Mouse (Mus musculus) limb, embryonic 14.5 days (tissue): ENCODE measurements around the gene Prkag2. TPM values are rescaled to one million over a fixed set of nuclear protein-coding genes. Genes with fewer than 3 reads are reported as not detected.

Experiments used
- ATAC-seq: fragments of 200-750 bp; cut with Nextera tagmentation; 2 replicates; pipeline ENCODE4 v1.8.0; 2017; ENCODE audit warnings: low read depth, moderate number of reproducible peaks, moderate TSS enrichment; ENCODE audit not compliant: low FRiP score
- DNase-seq: peaks from one replicate; pipeline ENCODE4 v3.0.0-alpha.2; 2015; ENCODE audit warnings: low spot score
- H3K27ac ChIP-seq: fragments of 300-500 bp; sonication (generic); replicated peaks from 2 replicates; pipeline ENCODE4 v1.5.1; 2014; ENCODE audit warnings: low read depth, mild to moderate bottlenecking, low read length, moderate library complexity, mixed read lengths
- H3K27me3 ChIP-seq: fragments of 300-500 bp; sonication (generic); 2 replicates; pipeline ENCODE4 v1.6.1; 2014; ENCODE audit warnings: low read length, mixed read lengths; ENCODE audit not compliant: control insufficient read depth, insufficient read depth
- H3K36me3 ChIP-seq: fragments of 300-500 bp; sonication (generic); 2 replicates; pipeline ENCODE4 v1.6.1; 2014; ENCODE audit warnings: mild to moderate bottlenecking, low read length, moderate library complexity, mixed read lengths; ENCODE audit not compliant: control insufficient read depth, insufficient read depth
- H3K4me1 ChIP-seq: fragments of 300-500 bp; sonication (generic); 2 replicates; pipeline ENCODE4 v1.6.1; 2014; ENCODE audit warnings: antibody characterized with exemption, low read length, mixed read lengths; ENCODE audit not compliant: control insufficient read depth, insufficient read depth
- H3K4me2 ChIP-seq: fragments of 300-500 bp; sonication (generic); replicated peaks from 2 replicates; pipeline ENCODE4 v1.6.1; 2014; ENCODE audit warnings: low read depth, mild to moderate bottlenecking, low read length, moderate library complexity; ENCODE audit not compliant: severe bottlenecking
- H3K4me3 ChIP-seq: fragments of 300-500 bp; sonication (generic); replicated peaks from 2 replicates; pipeline ENCODE4 v1.5.1; 2014; ENCODE audit warnings: low read length
- H3K9ac ChIP-seq: fragments of 300-500 bp; sonication (generic); 2 replicates; pipeline ENCODE4 v1.6.1; 2014; ENCODE audit warnings: mild to moderate bottlenecking, low read depth, low read length, moderate library complexity; ENCODE audit not compliant: severe bottlenecking
- H3K9me3 ChIP-seq: fragments of 300-500 bp; sonication (generic); 2 replicates; pipeline ENCODE4 v1.6.1; 2016; ENCODE audit warnings: low read length; ENCODE audit not compliant: control insufficient read depth
- POLR2A ChIP-seq: fragments of 200-500 bp; IDR thresholded peaks from 2 replicates; pipeline ENCODE4 v1.8.0; 2012; ENCODE audit warnings: inconsistent platforms, mild to moderate bottlenecking, moderate library complexity, borderline replicate concordance; ENCODE audit not compliant: insufficient read depth, insufficient read length; ENCODE audit errors: extremely low read depth
- WGBS: fragments of 180-500 bp; shearing (Covaris S2); extraction: QIAGEN DNeasy Blood & Tissue Kit; methylation state at CpG from one replicate; pipeline ENCODE4 v1.1.7; 2014; 5-methylcytosine and 5-hydroxymethylcytosine counted together
- polyA plus RNA-seq, 2 experiments: library from polyadenylated mRNA; depleted of rRNA in 1 of 2; stranded (reverse) in 1 of 2; unstranded in 1 of 2; fragments of >200 nt; fragmentation: Nextera tagmentation in 1 of 2; extraction: Ambion mirVana in 1 of 2; gene quantifications; 2 replicates each; pipeline versions ENCODE4 v1.2.1 to v1.2.3; 2012 to 2014

Prkag2 gene
- polyA plus RNA-seq, 2 experiments: 21.3 to 32.6 TPM

- Histone ChIP-seq H3K36me3 (no peaks in the 10 kb centered on the region), H3K27me3 (no peaks in the 10 kb centered on the region), H3K9me3 (no peaks in the 10 kb centered on the region), H3K27ac (no peak overlapping the region), H3K4me1 (no peaks in the 10 kb centered on the region), H3K4me2 (no peak overlapping the region), H3K9ac (no peak overlapping the region), H3K4me3 (no peak overlapping the region)
- ATAC-seq (no peak), DNase-seq (no peak)
- WGBS: 90% methylated on average over 2 of the region's 2 CpGs
- TF ChIP-seq POLR2A: no peak
Observed at GRCm38 (mm10) chr5:25038827-25039226, 61.6 kb downstream of the Prkag2 start.

- no peaks in the 10 kb centered on the region for H3K4me1 ChIP-seq
- WGBS: 74% methylated on average over 3 of the region's 3 CpGs
- DNase-seq (no peak), ATAC-seq (no peak)
- no peaks in the 10 kb centered on the region for H3K36me3 ChIP-seq
- H3K4me3 ChIP-seq: no peak overlapping the region
- no peak overlapping the region for H3K9ac ChIP-seq
- no peak for TF ChIP-seq POLR2A
- no peaks in the 10 kb centered on the region for H3K9me3 ChIP-seq
- no peak overlapping the region for H3K4me2 ChIP-seq
- H3K27ac ChIP-seq: no peak overlapping the region
- no peaks in the 10 kb centered on the region for H3K27me3 ChIP-seq
Observed at GRCm38 (mm10) chr5:25035391-25035790, 65.1 kb downstream of the Prkag2 start.

- H3K27me3 ChIP-seq: no peaks in the 10 kb centered on the region
- H3K4me3 ChIP-seq: no peak overlapping the region
- H3K36me3 ChIP-seq: no peaks in the 10 kb centered on the region
- H3K9ac ChIP-seq: no peak overlapping the region
- no peak overlapping the region for H3K4me2 ChIP-seq
- ATAC-seq (no peak), DNase-seq (no peak)
- no peak for TF ChIP-seq POLR2A
- H3K4me1 ChIP-seq: 0 out of 2 replicates have a peak, but pooled peaks cover 2% of the 10 kb centered on the region
- 77% methylated on average over 4 of the region's 4 CpGs for WGBS
- H3K27ac ChIP-seq: no peak overlapping the region
- no peaks in the 10 kb centered on the region for H3K9me3 ChIP-seq
Observed at GRCm38 (mm10) chr5:25031456-25031856, 69.0 kb downstream of the Prkag2 start.

DNA sequence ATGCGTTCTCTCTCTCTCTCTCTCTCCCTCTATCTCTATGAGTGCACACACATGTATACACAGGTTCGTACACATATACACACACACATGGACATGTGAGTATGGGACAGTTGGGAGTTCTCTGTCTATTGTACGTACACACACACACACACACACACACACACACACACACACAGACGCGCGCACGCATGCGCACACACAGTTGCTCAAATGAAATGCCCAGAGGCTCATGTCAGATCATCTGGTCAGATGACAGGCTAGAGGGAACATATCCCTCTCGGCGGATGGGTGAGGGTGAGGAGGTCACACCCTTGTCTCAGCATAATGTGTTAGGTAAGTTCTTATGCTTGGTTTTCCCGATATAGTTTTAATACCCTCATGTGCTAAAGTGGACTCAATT is 69.4 kb downstream of the Prkag2 start:
- H3K27ac ChIP-seq: no peak overlapping the region
- H3K4me1 ChIP-seq: 0 out of 2 replicates have a peak, but pooled peaks cover 2% of the 10 kb centered on the region
- DNase-seq: no peak
- H3K9me3 ChIP-seq: no peaks in the 10 kb centered on the region
- H3K36me3 ChIP-seq: no peaks in the 10 kb centered on the region
- H3K4me3 ChIP-seq: no peak overlapping the region
- no peak overlapping the region for H3K9ac ChIP-seq
- ATAC-seq: no peak
- H3K4me2 ChIP-seq: no peak overlapping the region
- TF ChIP-seq POLR2A: no peak
- no peaks in the 10 kb centered on the region for H3K27me3 ChIP-seq
- WGBS: 81% methylated on average over 11 of the region's 11 CpGs

DNA sequence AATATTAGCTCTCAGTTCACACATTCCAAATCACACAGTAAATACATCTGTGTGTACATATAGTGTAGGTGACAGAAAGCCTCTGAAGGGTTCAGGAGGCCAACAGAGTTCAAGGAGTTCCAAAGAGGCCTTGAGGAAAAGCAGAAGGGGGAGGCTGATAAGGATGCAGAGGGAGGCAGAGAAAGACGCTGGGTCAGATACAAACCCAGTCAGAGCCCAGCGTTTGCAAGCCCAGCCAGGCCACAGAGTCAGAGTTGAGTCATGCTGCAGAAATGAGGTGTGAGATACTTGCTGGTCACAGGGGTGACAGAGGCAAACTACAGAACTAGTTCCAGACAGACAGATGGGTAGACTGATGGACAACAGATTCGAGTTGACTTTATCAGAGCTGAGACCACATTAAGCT is 70.2 kb downstream of the Prkag2 start:
- Histone ChIP-seq H3K4me2 (no peak overlapping the region), H3K36me3 (no peaks in the 10 kb centered on the region), H3K4me1 (0 out of 2 replicates have a peak, but pooled peaks cover 2% of the 10 kb centered on the region), H3K9ac (no peak overlapping the region), H3K4me3 (no peak overlapping the region), H3K9me3 (no peaks in the 10 kb centered on the region), H3K27ac (no peak overlapping the region), H3K27me3 (no peaks in the 10 kb centered on the region)
- 28% methylated on average over 3 of the region's 3 CpGs for WGBS
- no peak for TF ChIP-seq POLR2A
- DNase-seq: no peak
- no peak for ATAC-seq

DNA sequence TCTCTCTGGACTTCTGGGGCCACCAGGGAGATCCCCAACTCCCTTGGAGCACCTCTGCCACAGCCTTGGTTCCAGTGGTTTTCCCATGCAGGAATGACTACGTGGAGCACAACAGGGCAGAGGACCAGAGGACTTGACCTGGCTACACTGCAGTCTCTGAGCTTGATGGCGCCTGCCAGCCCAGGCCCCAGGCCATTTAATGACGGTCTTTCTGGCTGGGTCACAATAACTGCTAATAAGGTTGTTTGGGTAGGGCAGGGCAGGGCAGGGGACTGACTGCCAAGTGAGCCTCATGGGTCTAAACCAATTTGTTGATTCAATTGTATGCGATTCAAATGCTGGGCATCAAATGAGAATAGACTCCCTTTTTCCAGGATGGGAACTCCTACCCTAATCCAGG is 72.8 kb downstream of the Prkag2 start:
- Histone ChIP-seq H3K36me3 (no peaks in the 10 kb centered on the region), H3K9me3 (no peaks in the 10 kb centered on the region), H3K4me3 (no peak overlapping the region), H3K4me1 (0 out of 2 replicates have a peak, but pooled peaks cover 2% of the 10 kb centered on the region), H3K27me3 (no peaks in the 10 kb centered on the region), H3K9ac (no peak overlapping the region), H3K27ac (no peak overlapping the region), H3K4me2 (no peak overlapping the region)
- no peak for TF ChIP-seq POLR2A
- ATAC-seq (no peak), DNase-seq (no peak)
- WGBS: 59% methylated on average over 4 of the region's 4 CpGs
